Mouse (Mus musculus) forelimb bud, embryonic 11.5 days (tissue): Measurements from ENCODE around the gene Prdm16.

Experiments used
- DNase-seq: peaks from one replicate; pipeline ENCODE4 v3.0.0-alpha.2; 2012; ENCODE audit warnings: low read depth, low spot score

Prdm16 gene

DNA sequence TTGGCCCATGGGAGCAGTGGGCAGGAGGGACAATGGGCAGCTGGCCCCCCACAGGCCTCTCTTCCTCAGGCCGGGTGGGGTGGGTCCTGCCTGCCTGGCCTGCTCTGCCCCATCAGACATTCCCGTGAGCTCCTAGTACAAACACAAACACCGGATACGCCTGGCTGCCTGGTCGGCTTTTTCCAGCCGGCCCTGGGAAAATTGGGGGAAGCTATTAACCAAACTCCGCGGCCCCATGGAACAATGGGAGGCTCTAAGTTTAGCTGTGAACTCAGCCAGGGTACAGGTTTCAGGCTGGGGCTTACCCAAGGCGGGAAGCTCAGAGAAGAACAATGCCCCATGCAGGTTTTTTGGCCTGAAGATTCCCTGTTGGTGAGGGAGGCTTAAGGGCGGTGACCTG is 300.0 kb downstream of the Prdm16 start:
- DNase-seq: peak; percentile 39

DNA sequence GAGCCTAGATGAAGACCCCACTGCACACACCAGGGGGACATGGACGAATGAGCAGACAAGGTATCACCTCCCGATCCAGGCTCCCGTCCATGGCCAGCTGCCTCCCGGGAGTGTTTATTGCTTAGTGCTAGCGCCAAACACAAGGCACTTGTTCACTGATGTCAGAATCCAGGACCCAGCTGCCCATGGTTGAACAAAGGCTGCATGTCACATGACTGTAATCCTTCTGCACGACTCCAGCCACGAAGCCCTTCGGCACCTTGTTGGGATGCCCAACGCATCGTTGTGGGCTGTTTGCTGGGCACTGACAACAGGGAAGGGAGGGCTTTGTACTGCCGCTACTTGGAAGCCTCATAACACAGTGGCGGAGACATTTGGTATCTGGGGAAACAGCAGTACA is 300.9 kb downstream of the Prdm16 start, which contains the start of gene B230104I21Rik:
TSS of gene B230104I21Rik (plus strand) at position 367 of the 400 bp plus-strand sequence.
- no peak for DNase-seq

DNA sequence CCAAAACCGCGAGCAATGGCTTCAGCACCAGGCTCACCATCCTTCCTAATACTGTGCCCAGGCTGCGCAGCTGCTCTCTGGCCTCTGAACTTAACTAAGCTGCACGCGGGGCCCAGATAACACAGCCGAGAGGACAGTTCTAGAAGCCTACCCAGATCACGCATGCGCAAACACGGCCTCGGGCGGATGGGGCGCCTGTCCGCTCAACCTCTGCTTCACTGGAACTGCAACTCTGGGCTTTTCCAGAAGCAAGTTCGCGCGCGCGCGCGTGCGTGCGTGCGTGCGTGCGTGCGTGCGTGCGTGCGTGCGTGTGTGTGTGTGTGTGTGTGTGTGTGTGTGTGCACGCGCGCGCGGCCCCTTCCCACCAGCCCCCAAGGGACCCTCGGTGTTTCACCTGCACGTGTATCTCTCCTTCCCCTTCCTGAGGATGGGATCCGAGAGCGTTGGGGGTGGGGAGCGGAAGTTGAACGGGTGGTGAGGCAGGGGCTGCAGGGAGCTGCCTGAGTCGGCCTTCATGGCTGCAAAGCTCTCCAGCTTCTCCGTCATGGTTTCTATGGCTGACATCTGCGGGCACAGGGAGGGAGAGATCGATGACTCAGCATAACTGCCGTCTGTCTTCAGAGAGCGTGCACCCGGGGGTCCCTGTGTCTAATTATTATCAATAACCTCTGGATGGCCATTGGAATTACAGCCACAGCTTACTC is 301.8 kb downstream of the Prdm16 start:
- no peak for DNase-seq

DNA sequence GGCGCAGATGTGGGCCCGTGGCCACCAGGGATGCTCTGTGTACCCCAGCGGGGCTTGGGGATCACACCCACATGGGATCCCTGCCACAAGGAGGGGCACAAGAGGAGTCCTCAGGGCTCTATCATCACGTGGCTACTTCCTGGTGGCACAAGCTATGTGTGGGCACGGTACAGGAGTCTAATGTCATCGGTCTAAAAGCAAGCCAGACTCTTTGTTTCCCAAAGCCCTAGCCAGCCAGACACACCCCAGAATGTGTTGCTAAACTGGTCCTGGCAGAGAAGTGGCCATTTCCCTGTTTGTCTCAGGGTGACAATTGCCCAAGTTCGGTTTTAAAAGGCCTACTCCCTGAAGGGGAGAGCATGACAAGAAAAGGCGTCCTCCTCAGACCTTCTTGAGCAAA is 303.4 kb downstream of the Prdm16 start:
- DNase-seq: no peak

DNA sequence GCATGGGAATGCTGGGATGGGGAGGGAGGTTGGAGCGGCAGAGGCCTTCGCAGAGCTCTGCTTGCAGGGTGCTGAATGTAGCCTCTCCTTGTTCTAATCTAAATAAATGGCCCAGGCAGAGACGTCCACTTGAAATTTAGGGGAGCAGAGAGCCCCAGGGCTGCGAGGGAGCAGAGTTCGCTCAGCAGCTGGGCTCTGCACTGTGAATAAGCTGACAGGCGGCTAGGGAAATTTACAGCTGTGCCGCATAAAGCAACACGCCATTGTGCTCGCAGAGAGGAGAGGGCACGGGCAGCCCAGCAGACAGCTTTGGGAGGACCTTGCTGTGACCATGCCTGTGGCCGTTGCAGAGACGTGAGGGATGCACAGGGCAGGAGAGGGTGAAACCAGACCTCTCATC is 305.4 kb downstream of the Prdm16 start:
- no peak for DNase-seq

DNA sequence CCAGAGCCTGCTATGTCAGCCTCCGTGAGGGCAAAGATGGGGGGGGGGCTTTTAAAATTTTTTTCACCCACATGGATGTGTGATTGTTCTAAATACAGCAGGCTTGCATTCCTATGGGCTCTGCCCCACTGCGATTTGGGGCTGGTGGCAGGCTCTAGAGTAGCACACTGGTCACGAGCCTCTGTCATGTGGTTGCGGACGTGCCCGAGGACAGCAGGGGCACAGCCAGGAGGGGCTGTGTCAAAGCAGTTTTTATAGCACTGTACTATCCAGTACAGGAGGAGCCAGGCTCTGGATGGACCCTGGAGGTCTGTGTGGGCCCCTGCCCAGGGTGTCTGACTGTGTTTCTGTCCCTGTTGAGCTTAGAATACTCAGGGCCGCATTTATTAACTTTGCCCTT is 306.7 kb downstream of the Prdm16 start:
- DNase-seq: no peak

DNA sequence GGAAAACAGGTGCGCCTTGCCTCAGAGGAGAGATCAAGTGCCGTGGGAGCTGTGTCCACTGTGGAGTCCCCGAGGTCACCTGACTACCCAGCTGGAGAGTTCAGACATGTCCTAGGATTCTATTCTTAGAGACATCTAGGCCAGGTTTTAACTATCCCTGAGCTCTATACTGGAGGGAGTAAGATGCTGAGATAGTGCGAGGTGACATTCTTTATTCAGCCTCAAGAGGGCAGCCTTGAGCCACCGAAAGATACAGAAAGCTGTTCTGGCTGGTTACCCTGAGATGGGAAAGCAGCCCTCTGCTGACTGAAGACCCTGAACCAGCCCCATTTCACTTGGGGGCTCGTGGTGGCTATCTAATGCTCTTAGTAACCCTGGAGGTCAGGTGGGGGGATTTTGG is 307.8 kb downstream of the Prdm16 start:
- peak; percentile 89 for DNase-seq

DNA sequence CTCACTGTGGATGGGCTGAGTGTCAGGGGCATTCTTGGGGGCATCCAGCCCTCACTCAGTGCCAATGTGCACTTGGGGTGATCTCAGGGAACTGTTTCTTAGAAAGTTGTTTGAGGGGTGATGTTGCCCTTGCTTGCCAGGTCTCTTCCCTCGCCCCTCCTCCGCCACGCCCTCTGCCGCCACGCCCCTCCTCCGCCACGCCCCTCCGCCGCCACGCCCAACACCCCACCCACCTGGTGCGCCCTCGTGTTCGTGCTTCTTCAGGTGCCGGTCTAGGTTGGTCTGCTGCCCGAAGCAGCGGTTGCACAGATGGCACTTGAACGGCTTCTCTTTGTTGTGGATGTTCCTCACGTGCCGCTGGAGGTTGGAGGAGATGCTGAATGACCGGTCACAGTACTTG is 308.2 kb downstream of the Prdm16 start:
- no peak for DNase-seq

DNA sequence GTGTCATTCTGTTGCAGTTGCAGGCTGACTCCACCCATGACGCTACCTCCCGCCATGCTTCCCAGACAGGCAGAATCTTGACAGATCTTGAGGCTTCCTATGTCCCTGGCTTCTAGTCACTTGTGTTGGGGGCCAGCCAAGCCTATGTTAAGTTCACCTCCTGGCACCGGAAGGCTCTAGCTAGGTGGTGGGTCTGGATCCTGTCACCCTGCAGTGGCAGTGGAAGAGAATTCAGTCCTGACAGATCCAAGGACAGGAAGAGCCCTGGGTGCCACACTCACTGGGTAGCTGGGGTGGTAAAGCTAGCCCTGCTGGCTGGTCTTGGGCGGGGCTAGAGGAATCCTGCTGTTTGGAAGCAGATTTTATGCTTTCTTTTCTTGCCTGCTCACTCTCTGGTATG is 311.3 kb downstream of the Prdm16 start:
- DNase-seq: no peak

DNA sequence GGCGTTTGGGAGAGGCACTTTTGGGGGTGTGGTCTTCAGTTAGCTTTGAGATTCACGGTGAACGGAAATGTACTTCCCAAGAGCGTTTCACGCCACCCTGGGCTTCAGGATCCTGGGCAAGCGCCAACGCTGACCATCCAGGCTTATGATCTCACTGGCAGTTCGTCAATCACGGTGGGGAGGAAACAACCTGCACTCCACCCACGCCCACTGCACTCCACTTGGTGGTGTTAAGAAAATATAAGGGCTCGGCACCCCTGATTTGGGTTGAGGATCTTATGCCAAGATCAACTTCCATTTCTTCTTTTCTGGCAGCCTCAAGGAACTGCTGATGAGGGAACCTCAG is 323.1 kb downstream of the Prdm16 start:
- DNase-seq: no peak

DNA sequence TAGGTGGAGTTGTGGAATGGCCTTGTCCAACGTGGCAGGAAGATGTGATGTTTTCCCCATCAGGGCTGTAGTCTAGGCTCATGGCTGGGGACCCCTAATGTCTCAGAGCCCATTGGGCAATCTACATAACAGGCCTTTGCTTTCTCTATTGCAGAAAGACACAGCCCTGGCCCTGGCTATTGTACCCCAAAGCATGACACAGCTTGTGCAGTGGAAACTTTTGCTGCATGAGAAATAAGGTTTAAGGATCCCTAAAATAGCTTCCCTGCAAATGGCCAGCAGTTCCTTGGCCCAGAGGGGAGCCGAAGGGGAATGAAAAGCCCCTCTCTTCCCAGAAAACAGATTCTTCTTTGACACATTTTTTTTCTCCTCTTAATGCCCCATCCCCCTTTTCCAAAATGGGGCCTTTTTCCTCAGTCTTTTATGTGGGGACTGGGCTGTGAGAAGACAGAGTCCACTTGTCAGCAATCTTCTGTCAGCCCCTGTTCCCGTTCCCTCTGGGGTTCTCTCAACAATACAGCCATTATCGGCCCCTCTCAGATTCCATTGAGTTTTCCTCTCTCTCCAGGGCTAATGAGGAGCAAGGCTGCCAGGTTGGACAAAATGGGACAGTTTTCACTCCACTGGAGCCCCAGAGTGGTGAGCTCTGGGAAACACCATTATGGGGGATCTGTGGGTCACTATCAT is 323.6 kb downstream of the Prdm16 start:
- DNase-seq: no peak

DNA sequence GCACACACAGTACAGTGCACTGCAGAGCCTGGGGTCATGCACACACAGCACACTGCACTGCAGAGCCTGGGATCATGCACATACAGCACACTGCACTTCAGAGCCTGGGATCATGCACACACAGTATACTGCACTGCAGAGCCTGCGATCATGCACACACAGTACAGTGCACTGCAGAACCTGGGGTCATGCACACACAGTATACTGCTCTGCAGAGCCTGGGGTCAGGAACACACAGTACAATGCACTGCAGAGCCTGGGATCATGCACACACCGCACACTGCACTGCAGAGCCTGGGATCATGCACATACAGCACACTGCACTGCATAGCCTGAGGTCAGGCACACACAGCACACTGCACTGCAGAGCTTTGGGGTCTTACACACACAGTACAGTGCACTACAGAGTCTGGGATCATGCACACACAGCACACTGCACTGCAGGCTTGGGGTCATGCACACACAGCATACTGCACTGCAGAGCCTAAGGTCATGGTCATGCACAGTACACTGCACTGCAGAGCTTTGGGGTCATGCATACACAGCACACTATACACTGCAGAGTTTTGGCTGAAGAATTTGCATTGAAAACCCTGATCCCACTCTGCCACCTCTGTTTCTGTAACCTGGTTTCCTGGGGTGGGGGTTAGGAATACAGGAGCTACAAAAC is 324.4 kb downstream of the Prdm16 start:
- DNase-seq: no peak

DNA sequence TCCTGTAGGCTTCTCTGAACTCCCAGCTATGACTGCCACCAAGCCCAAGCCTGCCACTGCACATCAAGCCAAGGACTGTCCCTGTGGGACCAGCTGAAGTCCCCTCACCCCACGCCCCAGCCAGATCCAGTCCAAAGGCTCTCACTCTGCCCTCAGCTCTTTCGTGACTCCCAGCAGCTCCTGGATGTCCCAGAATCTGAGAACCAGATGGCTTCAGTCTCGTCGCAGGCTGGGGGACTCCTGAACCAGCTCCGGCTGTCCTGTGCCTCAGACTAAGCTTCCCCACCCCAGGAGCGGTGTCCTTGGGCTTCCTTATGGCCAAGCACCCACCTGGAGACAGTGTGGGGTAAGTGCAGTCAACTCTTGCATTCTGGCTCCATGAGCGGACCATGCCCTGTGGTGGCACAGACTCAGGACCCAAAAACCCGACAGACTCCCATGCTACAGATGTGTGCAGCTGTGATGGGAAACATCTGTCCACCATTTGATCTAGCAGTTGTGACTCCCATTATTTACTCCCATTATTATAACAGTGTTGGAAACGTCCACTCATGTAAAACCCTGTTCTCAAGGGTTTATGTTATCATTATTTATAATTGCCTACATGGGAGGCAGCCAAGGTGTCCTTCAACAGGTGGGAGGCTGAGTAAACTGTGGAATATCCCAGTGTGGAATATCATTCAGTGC is 326.0 kb downstream of the Prdm16 start:
- DNase-seq: no peak

DNA sequence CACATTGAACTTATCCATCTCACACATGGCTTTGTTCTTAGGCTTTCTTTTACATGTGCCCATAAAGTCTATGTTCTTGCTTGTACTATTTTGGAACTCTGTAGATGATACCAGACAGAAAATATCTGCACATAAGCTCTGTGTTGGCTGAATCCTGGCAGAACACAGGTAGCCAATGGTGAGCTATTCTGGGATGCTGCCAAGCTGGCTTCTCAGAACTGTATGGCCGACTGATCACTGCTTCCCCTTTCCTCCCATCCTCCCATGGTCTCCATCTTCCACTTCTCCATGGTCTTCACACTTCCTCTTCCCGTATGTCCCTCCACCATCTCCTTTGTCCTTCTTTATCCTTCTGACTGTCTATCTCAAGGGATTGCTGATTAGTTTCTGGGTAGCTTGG is 327.5 kb downstream of the Prdm16 start:
- no peak for DNase-seq

DNA sequence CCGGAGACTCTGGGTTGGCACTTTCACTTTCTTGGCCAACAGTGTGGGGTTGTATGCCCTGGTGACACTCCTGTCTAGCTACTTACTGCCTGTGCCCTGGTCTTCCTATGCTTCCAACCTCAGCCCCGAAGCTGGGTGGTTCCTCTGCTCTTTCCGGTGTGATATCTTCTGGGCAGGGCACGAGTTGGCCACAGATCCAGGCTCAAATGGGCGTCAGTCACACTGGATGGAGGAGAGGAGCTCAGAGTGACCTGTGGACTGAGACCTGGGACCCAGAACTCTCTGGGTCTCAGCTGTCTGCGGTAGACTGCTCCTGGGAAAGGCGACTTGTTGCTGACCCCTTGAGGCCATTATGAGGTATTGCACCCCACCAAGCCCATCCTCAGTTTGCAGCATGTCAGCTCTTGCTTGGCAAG is 335.2 kb downstream of the Prdm16 start, which contains the start of gene Arhgef16:
TSS of gene Arhgef16 (minus strand) at position 211 of the 416 bp plus-strand sequence.
- peak; percentile 72 for DNase-seq

DNA sequence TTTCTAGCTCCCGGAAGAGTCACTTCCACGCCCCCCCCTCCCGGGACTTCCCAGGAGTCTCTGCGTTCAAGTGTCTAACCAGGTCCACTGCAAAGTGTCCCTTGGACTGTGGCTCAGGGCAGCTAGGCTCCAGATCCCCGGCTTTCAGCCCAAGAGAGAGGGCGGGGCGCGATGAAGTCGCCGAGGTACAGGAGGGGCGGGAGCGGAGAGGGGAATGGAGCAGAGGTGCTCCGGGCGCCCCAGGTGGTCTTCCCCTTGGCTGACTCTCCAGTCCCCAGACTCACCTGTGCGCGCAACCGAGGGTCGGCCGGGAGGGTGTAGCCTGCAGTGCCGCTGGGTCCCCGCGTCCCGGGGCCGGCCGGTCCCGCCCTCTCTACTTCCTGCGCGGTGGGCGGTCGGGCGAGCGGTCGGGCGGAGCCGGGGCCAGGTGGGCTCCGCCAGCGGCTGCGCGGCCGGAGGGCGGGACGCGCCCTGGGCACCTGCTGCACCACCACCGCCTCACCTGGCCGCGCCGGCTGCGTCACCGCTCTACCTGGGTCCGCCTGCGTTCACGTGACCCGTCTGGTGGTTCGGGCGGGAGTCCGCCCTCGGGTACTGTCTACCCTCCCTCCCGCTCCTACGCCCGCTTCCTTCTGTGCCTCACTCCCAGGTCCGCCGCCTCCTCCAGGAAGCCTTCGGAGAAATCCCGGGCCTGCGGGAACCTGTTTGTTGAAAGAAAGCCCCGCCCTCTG is 337.0 kb downstream of the Prdm16 start:
- DNase-seq: peak; percentile 35

DNA sequence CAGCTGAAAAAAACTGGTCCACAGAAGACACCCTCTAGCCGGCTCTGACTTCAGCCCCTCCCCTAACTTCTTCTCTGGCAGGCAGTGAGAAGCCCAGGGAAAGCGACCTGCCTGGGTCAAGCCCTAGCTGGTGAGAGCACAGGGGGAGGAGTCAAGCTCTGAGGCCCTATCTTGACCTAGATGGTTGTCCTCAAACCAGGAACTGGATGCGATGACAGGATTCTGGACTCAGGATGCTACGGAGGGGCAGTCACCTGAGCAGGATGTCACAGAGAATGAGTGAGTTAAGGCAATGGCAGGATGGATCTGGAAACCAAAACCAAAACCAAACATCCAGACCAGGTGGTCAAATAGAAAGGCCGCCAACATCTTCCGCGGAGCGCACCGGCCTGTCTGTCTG is 338.9 kb downstream of the Prdm16 start:
- DNase-seq: no peak

DNA sequence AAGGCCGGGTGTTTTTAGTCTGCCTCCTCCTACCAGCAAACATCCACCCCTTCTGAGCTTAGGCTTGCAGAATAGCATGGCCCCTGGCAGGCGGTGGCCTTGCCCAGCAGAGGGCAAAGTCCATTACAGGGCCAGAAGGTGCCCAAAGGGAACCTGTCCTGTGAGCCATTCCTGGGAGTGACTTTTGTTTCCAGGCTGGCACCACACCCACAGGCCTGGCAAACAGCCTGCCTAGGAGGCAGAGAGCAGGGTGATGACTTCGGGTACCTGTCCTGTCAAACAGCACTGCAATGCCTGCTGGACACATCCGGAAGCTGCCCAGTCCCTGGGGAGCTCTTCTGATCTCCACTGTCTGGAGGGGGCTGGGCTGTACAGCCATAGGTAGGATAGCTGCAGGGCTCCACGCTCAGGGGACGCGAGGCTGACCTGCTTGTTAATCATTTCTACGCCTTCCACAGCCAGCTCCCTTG is 342.4 kb downstream of the Prdm16 start:
- DNase-seq: no peak

DNA sequence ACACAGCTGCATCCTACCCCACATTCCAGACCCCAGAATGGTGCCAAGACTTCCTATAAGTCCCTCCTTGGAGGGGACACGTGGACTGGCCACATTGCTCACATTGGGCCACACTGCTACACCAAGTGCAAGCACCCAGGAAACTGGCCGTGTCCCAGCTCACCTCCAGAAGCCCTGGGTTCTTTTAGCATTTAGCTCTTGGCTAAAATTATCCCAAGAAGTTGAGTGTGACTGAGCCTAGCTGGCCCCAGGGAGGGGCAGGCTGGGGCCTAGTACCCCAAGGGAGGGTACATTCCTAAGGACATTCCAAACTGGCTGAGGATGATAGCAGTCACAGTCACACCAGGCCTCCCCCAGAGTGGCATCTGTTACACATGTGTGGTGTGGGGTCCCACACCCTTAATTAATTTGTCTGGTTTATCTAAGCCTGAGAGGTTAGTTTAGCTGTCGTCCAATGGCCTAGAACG is 342.9 kb downstream of the Prdm16 start:
- DNase-seq: no peak

DNA sequence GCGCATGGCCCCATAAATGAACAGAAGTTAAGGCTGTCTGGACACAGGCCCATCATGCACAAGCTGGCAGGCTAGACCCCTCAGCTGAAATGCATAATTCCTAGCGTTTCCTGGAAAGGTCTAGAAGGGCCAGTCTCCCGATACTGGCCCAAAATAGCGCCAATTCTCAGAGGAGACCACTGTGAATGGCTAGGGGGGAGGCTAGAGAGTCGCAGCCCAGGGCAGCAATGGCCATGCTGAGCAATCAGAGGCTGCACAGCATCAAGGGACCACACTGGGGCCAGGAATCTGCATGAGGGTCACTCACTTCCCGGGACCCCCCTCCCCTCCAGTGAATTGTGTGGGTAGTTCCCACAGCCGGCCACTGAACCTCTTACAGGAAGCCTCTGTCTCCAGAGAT is 353.0 kb downstream of the Prdm16 start:
- DNase-seq: no peak

DNA sequence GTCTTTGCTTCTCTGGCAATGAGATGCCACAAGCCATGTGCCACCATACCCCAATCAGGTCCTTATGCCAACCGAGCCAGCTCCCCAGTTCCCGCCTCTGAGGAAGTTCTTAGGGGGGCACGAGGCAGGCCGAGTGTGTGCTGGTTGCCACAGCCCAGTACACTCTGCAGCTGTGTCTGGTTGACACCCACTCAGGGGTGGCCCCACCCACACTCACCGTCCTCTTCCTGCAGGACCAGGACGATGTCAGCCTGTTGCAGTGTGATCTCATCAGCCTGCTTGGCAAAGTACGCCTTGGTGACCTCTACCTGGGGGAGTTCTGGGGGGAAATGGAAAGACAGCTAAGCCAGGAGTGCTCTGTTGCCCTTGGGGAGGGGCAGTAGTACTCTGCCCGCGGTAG is 357.2 kb downstream of the Prdm16 start:
- DNase-seq: no peak
